Mouse (Mus musculus): ENCODE measurements at regions not wholly inside any gene's neighbourhood (a gene's known extent, or its start where the extent isn't known, plus 50 kb on each side); places are given as distances from the start of the nearest gene placed in this dataset.
A peak's percentile ranks its signal among the peaks of the same experiment; 100 is the strongest.
"Not testable (repeated sequence)": the region's sequence is repeated elsewhere in the genome, so short reads cannot be mapped to it uniquely, and the experiment has no call there.

GRCm38 (mm10) chr9:41914611-41915010 is 209.5 kb downstream of the Sorl1 start:
- no peak overlapping the region for H3K4me2 ChIP-seq (replicated peaks)
- no peak overlapping the region for H3K9ac ChIP-seq
- WGBS = 91% methylated on average over 6 of the region's 6 CpGs
- no peaks in the 10 kb centered on the region for H3K4me1 ChIP-seq (replicated peaks)
- no peak overlapping the region for H3K4me3 ChIP-seq (replicated peaks)
- H3K9me3 ChIP-seq = no peaks in the 10 kb centered on the region
- H3K36me3 ChIP-seq = no peaks in the 10 kb centered on the region
- no peaks in the 10 kb centered on the region for H3K27me3 ChIP-seq (replicated peaks)
- H3K27ac ChIP-seq = no peak overlapping the region
- ATAC-seq = no peak

- Histone ChIP-seq H3K4me2 (replicated peaks) (no peak overlapping the region), H3K9me3 (no peaks in the 10 kb centered on the region), H3K27me3 (replicated peaks) (no peaks in the 10 kb centered on the region), H3K4me3 (replicated peaks) (no peak overlapping the region), H3K9ac (no peak overlapping the region), H3K4me1 (replicated peaks) (no peaks in the 10 kb centered on the region), H3K27ac (no peak overlapping the region), H3K36me3 (no peaks in the 10 kb centered on the region)
- 83% methylated on average over 3 of the region's 3 CpGs for WGBS
- ATAC-seq = no peak
Observed at GRCm38 (mm10) chr9:41913911-41914310, 210.2 kb downstream of the Sorl1 start.

GRCm38 (mm10) chr9:41912482-41912881 is 211.6 kb downstream of the Sorl1 start:
- no peak for ATAC-seq
- Histone ChIP-seq H3K27me3 (replicated peaks) (no peaks in the 10 kb centered on the region), H3K9ac (no peak overlapping the region), H3K4me1 (replicated peaks) (no peaks in the 10 kb centered on the region), H3K36me3 (no peaks in the 10 kb centered on the region), H3K9me3 (no peaks in the 10 kb centered on the region), H3K4me2 (replicated peaks) (no peak overlapping the region), H3K4me3 (replicated peaks) (no peak overlapping the region), H3K27ac (no peak overlapping the region)
- WGBS = 85% methylated on average over 5 of the region's 5 CpGs

GRCm38 (mm10) chr9:41900606-41900974 is 223.5 kb downstream of the Sorl1 start:
- 0 out of 2 replicates have a peak, but pooled peaks cover 3% of the 10 kb centered on the region for H3K4me1 ChIP-seq (replicated peaks)
- WGBS = 87% methylated on average over 8 of the region's 8 CpGs
- no peak overlapping the region for H3K27ac ChIP-seq
- no peaks in the 10 kb centered on the region for H3K36me3 ChIP-seq
- no peak for ATAC-seq
- H3K9me3 ChIP-seq = no peaks in the 10 kb centered on the region
- no peaks in the 10 kb centered on the region for H3K27me3 ChIP-seq (replicated peaks)
- no peak overlapping the region for H3K4me3 ChIP-seq (replicated peaks)
- H3K4me2 ChIP-seq (replicated peaks) = no peak overlapping the region
- no peak overlapping the region for H3K9ac ChIP-seq

GRCm38 (mm10) chr9:41899766-41900605 is 224.1 kb downstream of the Sorl1 start:
- Histone ChIP-seq H3K4me2 (replicated peaks) (no peak overlapping the region), H3K4me1 (replicated peaks) (0 out of 2 replicates have a peak, but pooled peaks cover 3% of the 10 kb centered on the region), H3K36me3 (no peaks in the 10 kb centered on the region), H3K9me3 (no peaks in the 10 kb centered on the region), H3K4me3 (replicated peaks) (no peak overlapping the region), H3K27ac (no peak overlapping the region), H3K9ac (no peak overlapping the region), H3K27me3 (replicated peaks) (no peaks in the 10 kb centered on the region)
- no peak for ATAC-seq
- 62% methylated on average over 11 of the region's 11 CpGs for WGBS

- Histone ChIP-seq H3K4me1 (replicated peaks) (peaks cover 13% of the 10 kb centered on the region), H3K27ac (no peak overlapping the region), H3K4me3 (replicated peaks) (no peak overlapping the region), H3K9ac (no peak overlapping the region), H3K36me3 (no peaks in the 10 kb centered on the region), H3K27me3 (replicated peaks) (no peaks in the 10 kb centered on the region), H3K4me2 (replicated peaks) (no peak overlapping the region), H3K9me3 (no peaks in the 10 kb centered on the region)
- WGBS = 79% methylated on average over 5 of the region's 5 CpGs
- ATAC-seq = no peak
Observed at GRCm38 (mm10) chr9:41895106-41895505, 229.0 kb downstream of the Sorl1 start.

- H3K4me1 ChIP-seq (replicated peaks) = peaks cover 17% of the 10 kb centered on the region
- no peak overlapping the region for H3K4me2 ChIP-seq (replicated peaks)
- H3K9me3 ChIP-seq = no peaks in the 10 kb centered on the region
- no peak for ATAC-seq
- no peaks in the 10 kb centered on the region for H3K36me3 ChIP-seq
- H3K4me3 ChIP-seq (replicated peaks) = no peak overlapping the region
- WGBS = 40% methylated on average over 3 of the region's 3 CpGs
- H3K27ac ChIP-seq = no peak overlapping the region
- no peaks in the 10 kb centered on the region for H3K27me3 ChIP-seq (replicated peaks)
- no peak overlapping the region for H3K9ac ChIP-seq
Observed at GRCm38 (mm10) chr9:41892841-41893240, 231.3 kb downstream of the Sorl1 start.

- H3K9me3 ChIP-seq = no peaks in the 10 kb centered on the region
- ATAC-seq = 0 out of 2 replicates have a peak, but pooled peaks have one; percentile 14
- H3K4me3 ChIP-seq (replicated peaks) = no peak overlapping the region
- peak overlapping the region; percentile 26; the same call in 1 of the 2 replicates for H3K9ac ChIP-seq
- peak overlapping the region; percentile 62 for H3K4me2 ChIP-seq (replicated peaks)
- H3K27ac ChIP-seq = peak overlapping the region; percentile 86
- WGBS = 47% methylated on average over 7 of the region's 7 CpGs
- peaks cover 17% of the 10 kb centered on the region for H3K4me1 ChIP-seq (replicated peaks)
- H3K36me3 ChIP-seq = no peaks in the 10 kb centered on the region
- no peaks in the 10 kb centered on the region for H3K27me3 ChIP-seq (replicated peaks)
Observed at GRCm38 (mm10) chr9:41891206-41891605, 232.9 kb downstream of the Sorl1 start.

- H3K9me3 ChIP-seq = no peaks in the 10 kb centered on the region
- peak overlapping the region; percentile 26 for H3K9ac ChIP-seq
- peak overlapping the region; percentile 23 for H3K4me3 ChIP-seq (replicated peaks)
- peak overlapping the region; percentile 62 for H3K4me2 ChIP-seq (replicated peaks)
- peak overlapping the region; percentile 86 for H3K27ac ChIP-seq
- 1% methylated on average over 42 of the region's 42 CpGs for WGBS
- H3K36me3 ChIP-seq = no peaks in the 10 kb centered on the region
- peak; percentile 89 for ATAC-seq
- H3K27me3 ChIP-seq (replicated peaks) = no peaks in the 10 kb centered on the region
- peaks cover 17% of the 10 kb centered on the region for H3K4me1 ChIP-seq (replicated peaks)
Observed at GRCm38 (mm10) chr9:41890273-41891141, 233.6 kb downstream of the Sorl1 start.

- Histone ChIP-seq H3K27ac (peak overlapping the region; percentile 86), H3K36me3 (no peaks in the 10 kb centered on the region), H3K9ac (peak overlapping the region; percentile 26), H3K4me3 (replicated peaks) (peak overlapping the region; percentile 23), H3K9me3 (no peaks in the 10 kb centered on the region), H3K4me2 (replicated peaks) (peak overlapping the region; percentile 62), H3K27me3 (replicated peaks) (no peaks in the 10 kb centered on the region), H3K4me1 (replicated peaks) (peaks cover 17% of the 10 kb centered on the region)
- ATAC-seq = peak; percentile 70
- WGBS = 43% methylated on average over 12 of the region's 12 CpGs
Observed at GRCm38 (mm10) chr9:41889568-41890272, 234.4 kb downstream of the Sorl1 start.

- H3K4me3 ChIP-seq (replicated peaks) = no peak overlapping the region
- no peak overlapping the region for H3K9ac ChIP-seq
- 72% methylated on average over 3 of the region's 3 CpGs for WGBS
- no peaks in the 10 kb centered on the region for H3K9me3 ChIP-seq
- H3K27ac ChIP-seq = no peak overlapping the region
- peaks cover 17% of the 10 kb centered on the region for H3K4me1 ChIP-seq (replicated peaks)
- ATAC-seq = no peak
- no peak overlapping the region for H3K4me2 ChIP-seq (replicated peaks)
- no peaks in the 10 kb centered on the region for H3K27me3 ChIP-seq (replicated peaks)
- no peaks in the 10 kb centered on the region for H3K36me3 ChIP-seq
Observed at GRCm38 (mm10) chr9:41888616-41889150, 235.4 kb downstream of the Sorl1 start.

- not testable (repeated sequence) for H3K9me3 ChIP-seq; H3K27ac ChIP-seq; H3K9ac ChIP-seq; H3K27me3 ChIP-seq (replicated peaks); ATAC-seq; H3K36me3 ChIP-seq; H3K4me3 ChIP-seq (replicated peaks); H3K4me2 ChIP-seq (replicated peaks)
- H3K4me1 ChIP-seq (replicated peaks) = peaks cover 17% of the 10 kb centered on the region
- WGBS = 83% methylated on average over 13 of the region's 13 CpGs
Observed at GRCm38 (mm10) chr9:41886456-41886855, 237.6 kb downstream of the Sorl1 start.
